Mouse (Mus musculus) ES-CJ7 (cell line): ENCODE measurements around the gene Hes7.
"Not testable (repeated sequence)": the region's sequence is repeated elsewhere in the genome, so short reads cannot be mapped to it uniquely, and the experiment has no call there.

Experiments
- DNase-seq: peaks from one replicate; pipeline ENCODE4 v3.0.0; 2011; ENCODE audit warnings: low read depth, low spot score

The Hes7 gene

GRCm38 (mm10) chr11:69088103-69088855, 31.9 kb upstream of the Hes7 start, which contains the start of gene Vamp2:
TSS of gene Vamp2 (plus strand) at chr11:69088490.
- peak; percentile 81 for DNase-seq

- no peak for DNase-seq
These were observed 31.2 kb upstream of the Hes7 start for GRCm38 (mm10) chr11:69088856-69089615.

DNA sequence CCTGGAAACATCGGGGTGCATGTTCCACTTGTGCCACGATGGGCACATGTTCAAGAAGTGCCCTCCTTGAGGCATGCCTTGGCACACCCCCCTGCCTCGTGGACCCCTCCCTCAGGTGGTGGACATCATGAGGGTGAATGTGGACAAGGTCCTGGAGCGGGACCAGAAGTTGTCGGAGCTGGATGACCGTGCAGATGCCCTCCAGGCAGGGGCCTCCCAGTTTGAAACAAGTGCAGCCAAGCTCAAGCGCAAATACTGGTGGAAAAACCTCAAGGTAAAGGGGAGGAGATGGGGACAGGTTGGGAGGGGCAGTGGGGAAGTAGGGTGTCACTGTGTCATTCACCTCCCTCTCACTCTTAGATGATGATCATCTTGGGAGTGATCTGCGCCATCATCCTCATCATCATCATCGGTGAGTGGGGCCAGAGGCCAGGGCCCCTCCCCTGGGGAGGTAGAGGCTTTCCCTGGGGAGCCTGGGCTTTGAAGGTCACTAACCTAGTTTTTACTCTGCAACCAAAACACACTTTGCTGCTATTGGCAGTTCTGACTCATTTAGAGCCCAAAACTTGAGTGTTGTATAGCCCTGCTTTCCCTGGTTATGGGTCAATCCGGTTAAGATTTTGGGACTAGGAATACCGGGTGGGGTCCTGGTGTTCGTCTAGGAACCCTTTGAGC, 30.5 kb upstream of the Hes7 start:
- no peak for DNase-seq

DNA sequence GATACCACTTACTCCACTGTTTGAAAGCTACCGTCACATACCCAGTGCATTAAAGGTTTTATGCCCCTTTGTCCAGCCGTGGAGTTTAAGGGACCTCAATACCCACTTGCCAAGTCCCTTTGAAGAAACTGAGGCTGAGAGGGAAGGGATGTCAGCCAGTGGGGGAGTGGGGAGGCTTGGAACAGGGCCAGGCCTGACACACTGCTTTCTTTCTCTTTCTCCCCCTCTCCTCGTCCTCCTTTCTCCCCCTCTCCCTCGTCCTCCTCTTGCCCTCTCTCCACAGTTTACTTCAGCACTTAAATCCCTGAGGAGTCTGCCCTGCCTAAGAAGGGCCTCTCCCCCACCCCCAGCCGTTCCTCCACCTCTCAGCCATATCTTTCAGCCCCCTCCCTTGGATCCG, 29.8 kb upstream of the Hes7 start:
- no peak for DNase-seq

GRCm38 (mm10) chr11:69091566-69092385, 28.4 kb upstream of the Hes7 start:
- no peak for DNase-seq

DNA sequence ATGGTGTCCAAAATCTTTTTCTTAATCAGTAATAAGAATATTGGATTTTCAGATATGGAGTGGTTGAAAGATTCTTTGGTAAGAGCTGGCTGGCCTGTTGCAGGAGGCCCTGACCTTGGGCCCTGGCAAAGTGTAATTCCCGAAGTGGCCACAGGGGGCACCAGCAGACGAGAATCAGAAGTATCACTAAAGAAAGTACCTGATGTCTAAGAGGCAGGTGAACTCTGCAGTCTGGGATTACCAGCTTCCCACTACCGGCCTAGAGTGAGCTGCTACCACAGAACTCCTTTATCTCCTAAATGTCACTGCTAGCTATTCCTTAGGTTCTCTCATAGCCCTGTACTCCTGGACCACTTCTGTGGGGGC, 27.8 kb upstream of the Hes7 start:
- peak; percentile 83 for DNase-seq

- peak; percentile 60 for DNase-seq
These were observed 27.3 kb upstream of the Hes7 start for GRCm38 (mm10) chr11:69092871-69093270.

DNA sequence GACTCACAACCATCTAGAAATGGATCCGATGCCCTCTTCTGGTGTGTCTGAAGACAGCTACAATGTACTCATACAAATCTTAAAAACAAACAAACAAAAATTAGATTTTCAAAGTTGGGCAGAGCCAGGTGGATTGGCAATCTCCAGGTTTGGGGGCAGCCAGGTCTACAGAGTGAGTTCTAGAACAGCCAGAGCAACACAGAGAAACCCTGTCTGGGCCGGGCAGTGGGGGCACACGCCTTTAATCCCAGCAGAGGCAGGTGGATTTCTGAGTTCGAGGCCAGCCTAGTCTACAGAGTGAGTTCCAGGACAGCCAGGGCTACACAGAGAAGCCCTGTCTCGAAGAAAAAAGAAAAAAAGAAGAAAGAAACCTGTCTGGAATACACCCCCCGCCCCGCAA, 26.3 kb upstream of the Hes7 start:
- not testable (repeated sequence) for DNase-seq

DNA sequence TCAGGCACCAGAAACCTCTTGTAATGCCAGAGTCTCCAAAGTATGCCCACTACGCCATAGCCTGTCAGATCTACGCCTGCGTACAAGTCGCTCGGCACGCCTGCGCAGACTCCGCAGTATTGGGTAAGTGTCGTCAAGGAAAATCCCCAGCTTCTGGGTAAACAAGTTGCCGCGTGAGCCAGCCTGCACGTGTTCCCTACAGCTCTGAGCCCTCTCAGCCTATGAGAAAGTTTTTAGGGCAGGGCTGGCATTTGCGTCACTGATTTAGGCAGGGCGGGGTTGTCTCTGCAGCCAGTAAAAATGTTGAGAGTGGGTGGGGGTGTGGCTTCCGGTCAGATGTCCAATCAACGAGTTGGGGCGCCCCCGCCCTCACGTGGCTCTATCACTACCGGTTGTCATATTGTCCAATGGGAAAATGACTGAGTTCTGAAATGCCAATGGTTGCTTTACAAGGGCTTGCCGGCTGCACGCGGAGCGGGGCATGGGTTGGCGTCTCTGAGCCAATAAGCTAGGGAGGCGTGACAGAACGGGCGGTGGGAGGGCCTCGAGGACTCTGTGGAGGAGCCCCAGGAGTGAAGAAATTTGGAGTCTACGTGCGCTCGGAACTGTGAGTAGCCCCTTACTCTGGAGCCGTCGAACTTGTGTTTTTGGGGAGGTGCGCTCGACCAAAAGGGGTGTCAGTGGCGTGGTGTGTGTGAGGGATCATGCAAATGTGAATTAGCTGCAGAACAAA, 25.3 kb upstream of the Hes7 start, which contains the start of gene Per1:
Gene Per1 (plus strand): TSS at position 521 of the 733 bp plus-strand sequence.
- peak; percentile 100 for DNase-seq

GRCm38 (mm10) chr11:69095511-69096231, 24.5 kb upstream of the Hes7 start:
- DNase-seq = no peak

DNA sequence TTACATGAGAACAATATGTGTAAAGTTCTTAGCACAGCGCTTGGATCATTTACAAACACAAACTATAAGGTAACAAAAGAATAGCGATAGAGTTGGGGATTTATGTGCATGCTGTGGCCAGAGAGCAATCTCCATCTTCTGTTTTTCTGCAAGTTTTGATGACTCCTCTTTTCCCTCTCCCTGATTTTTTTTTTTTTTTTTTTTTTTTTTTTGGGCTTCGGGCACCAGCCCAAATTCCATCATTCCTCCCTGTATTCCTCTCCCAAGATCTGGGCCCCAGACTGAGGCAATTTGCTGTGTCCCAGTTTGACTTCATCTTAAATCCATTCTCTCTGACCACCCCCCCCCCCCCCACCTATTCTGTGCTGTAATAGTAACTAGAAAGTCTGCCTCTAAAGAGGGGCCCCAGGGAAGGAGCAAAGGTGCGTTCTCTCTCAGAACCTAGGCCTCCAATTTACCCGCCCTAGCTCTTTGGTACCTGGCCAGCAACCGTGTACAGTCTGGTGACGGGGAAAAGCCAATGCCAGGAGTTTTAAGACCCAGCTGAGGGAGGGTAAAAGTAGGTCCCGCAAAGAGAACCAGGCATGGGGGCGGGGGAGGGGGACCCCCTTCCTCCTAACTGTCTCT, 23.7 kb upstream of the Hes7 start:
- DNase-seq = no peak

DNA sequence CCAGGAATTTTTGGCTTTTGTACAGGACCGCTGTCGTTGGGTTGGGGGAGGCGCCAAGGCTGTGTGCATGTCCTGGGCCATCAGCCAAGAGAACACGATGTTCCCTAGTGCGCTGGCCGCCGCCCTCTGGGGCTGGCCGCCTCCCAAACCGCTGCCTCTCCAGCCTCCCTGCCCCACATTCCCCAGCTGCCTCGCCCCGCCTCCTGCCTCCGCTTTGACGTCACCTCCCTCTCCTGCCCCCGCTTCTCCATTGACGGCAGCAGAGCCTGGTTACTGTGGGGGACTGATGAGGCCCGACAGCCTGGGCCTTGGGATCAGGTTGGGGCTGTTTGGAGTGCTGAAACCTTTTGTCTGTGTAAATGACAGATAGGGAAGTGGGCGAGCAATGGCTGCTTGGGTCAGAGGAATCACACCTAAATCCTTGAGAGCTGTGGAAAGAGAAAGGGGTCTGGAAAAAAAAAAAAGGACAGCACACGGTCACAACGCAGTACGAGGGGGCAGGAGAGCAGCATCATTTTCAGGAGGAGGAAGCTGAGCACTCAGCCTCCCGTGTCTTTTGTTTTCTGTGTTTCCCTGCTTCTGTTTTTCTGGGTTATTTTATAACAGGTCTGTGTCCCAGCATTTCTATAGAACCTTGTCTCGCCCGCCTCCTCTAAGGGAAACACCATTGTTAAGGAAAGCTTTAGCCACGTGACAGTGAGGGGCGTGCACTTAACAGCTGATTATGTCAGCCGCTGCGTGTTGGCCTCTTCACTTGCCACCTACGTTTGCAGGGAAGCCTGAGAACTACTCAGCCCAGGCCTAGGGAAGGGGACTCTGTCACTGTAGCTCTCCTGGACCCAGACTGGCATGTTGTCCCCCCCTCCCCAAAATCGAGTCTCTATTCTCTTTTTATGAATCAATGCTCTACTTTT, 23.0 kb upstream of the Hes7 start:
- peak; percentile 81 for DNase-seq

DNA sequence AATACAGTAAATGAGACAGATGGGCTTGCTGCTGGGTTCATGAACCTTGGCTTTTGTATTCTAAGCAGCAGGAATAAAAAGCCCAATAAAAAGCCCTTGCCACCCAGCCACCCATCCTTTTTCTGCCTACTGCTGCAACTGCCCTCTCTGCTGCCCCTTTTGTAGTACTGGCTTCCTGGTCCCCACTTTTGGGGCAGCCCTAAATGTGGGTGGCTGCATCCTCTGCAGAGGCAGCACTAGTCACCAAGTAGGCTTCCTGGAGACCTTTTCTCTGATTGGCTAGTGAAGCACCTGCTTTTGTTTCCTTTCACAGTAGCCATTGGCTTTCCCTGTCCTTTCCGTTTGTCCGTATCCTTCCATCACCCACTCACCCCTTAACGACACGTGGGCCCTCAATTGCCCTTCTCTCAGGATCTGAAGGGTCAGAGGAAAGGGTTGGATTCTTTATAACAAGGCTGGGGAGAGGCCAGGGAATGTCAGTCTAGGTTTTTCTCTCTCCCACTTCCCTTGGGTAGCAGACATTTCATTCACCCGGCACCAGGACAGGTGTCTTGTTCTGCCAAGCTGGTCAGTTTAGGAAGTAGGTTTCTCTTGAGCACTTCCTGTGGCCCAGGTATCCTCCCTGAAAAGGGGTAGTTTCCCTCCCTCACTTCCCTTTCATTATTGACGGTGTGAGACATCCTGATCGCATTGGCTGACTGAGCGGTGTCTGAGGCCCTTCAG, 22.0 kb upstream of the Hes7 start:
- DNase-seq = no peak

- peak; percentile 92 for DNase-seq
These were observed 21.5 kb upstream of the Hes7 start for GRCm38 (mm10) chr11:69098762-69099091.

- no peak for DNase-seq
These were observed 20.9 kb upstream of the Hes7 start for GRCm38 (mm10) chr11:69099177-69099914.

- peak; percentile 79 for DNase-seq
These were observed 20.3 kb upstream of the Hes7 start for GRCm38 (mm10) chr11:69099915-69100345.

DNA sequence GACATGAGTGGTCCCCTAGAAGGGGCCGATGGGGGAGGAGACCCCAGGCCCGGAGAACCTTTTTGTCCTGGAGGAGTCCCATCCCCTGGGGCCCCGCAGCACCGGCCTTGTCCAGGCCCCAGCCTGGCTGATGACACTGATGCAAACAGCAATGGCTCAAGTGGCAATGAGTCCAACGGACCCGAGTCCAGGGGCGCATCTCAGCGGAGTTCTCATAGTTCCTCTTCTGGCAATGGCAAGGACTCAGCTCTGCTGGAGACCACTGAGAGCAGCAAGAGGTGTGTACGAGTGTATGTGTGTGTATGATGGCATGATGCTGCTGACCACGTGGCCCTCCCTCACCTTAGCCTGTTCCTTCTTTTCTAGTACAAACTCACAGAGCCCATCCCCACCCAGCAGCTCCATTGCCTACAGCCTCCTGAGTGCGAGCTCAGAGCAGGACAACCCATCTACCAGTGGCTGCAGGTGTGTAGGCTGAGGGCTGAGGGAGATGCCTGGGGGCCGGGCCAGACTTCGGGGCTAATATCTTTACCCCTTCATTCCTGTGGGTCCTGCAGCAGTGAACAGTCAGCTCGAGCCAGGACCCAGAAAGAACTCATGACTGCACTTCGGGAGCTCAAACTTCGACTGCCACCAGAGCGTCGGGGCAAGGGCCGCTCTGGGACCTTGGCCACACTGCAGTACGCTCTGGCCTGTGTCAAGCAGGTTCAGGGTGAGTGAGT, 19.4 kb upstream of the Hes7 start:
- no peak for DNase-seq
